Mouse (Mus musculus): ENCODE data around the gene Lsmem1.

Lsmem1 gene

DNA sequence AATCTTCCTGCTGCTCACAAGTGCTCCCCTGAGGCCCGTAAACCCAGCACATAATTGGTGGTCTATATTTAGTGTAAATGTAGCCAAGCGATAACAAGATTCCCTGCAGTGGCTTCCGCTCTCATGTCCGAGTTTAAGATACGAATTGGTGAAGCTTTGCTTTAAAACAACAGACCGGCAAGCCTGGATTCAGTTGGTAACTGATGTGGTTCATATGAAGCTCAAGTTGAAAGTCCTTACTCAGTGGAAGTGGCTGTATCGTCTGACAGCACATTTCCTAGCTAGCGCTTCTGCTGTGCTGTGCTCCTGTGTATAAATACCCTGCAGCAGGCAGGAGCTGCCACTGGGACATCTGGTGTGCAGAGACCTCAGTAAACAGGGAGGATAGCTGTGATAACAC is at the start of gene Lsmem1:
Lsmem1 (minus strand) TSS at position 189 of the 400 bp plus-strand sequence.
- DNase-seq (ENCODE audit: low spot score): no peak

GRCm38 (mm10) chr12:40248454-40249180 is 49.3 kb upstream of the Lsmem1 start, which contains the start of gene Ifrd1:
Ifrd1 (minus strand) TSS chr12:40248504.
- DNase-seq (ENCODE audit: low spot score): no peak

GRCm38 (mm10) chr12:40247976-40248375 is 48.7 kb upstream of the Lsmem1 start:
- DNase-seq (ENCODE audit: low spot score): no peak

DNA sequence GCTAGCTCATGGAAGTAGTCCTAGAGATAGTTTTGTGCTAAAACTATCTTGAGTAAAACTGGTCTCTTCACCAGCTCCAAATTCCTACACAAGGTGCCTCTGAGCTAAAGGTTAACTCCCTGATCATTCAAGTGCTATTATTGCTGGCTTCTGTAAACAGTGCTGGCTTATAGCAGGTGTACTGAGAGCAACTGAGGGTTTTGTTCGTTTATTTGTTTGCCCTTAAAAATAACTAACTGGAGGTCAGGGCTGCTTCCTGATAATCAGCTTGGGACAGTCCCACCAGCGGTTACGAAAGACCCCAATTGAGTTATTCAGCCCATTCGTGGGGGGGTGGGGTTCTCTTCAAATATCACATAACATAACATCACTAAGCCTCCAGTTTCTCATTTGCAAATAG is 48.1 kb upstream of the Lsmem1 start:
- DNase-seq (ENCODE audit: low spot score): no peak

GRCm38 (mm10) chr12:40245434-40245970 is 46.2 kb upstream of the Lsmem1 start:
- no peak for DNase-seq (ENCODE audit: low spot score)

DNA sequence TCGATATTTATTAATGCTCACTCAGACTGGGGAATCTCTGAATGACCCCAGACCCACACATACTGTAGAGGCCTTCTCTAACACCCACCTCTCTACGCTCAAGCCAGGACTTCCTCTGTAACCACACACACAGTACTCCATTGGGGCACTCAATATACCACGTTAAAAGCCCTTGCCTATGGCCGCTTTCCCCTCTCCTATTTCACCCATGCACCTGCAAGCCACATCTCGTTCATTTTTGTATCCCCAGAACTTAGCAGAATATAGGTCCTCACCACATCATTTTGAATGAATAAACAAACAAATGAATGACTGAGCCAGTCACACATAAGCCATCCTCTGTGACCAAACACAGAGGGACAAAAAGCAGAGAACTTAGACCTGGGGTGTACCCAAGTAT is 45.6 kb upstream of the Lsmem1 start:
- DNase-seq (ENCODE audit: low spot score): no peak

DNA sequence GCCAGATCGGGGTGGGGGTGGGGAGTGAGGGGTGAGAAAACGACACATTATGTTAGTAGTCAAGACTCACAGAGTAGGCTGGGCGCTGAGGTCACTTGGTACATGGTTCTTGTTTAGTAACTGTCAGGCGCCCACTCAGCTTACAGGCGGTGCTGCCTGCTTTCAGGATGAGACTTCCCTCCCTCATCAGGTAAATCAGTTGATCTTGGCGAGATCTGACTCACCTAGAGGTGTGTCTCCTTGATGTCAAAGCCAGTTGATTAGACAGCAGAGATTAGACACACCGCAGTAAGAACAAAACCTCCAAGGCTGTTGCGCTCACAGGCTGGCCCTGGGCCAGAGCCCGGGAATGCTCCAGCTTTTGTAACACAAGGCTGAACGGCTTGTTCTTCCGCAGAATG is 44.5 kb upstream of the Lsmem1 start:
- peak; percentile 34 for DNase-seq (ENCODE audit: low spot score)

DNA sequence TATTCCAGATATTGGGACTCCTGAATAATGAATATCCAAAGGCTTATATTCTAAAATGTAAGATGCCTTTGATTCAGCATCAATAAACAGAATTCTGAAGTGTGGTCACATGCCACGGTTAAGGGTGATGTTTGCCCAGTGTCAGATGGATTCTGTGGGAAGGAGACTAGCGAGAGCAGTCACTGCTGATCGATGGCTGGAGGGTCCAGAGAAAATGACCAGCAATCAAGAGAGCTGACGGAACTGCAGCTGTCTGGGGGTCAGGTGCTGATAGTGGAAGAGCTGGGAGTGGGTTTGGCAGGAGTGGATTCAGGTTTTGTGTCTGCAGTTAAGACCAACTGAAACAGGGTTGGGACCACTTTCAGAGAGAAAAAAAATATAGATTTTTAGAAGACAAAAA is 44.0 kb upstream of the Lsmem1 start:
- no peak for DNase-seq (ENCODE audit: low spot score)

- no peak for DNase-seq (ENCODE audit: low spot score)
Measured at GRCm38 (mm10) chr12:40239161-40239560, 39.9 kb upstream of the Lsmem1 start.

- no peak for DNase-seq (ENCODE audit: low spot score)
Measured at GRCm38 (mm10) chr12:40232231-40232630, 32.9 kb upstream of the Lsmem1 start.

GRCm38 (mm10) chr12:40231632-40232031 is 32.3 kb upstream of the Lsmem1 start:
- no peak for DNase-seq (ENCODE audit: low spot score)

DNA sequence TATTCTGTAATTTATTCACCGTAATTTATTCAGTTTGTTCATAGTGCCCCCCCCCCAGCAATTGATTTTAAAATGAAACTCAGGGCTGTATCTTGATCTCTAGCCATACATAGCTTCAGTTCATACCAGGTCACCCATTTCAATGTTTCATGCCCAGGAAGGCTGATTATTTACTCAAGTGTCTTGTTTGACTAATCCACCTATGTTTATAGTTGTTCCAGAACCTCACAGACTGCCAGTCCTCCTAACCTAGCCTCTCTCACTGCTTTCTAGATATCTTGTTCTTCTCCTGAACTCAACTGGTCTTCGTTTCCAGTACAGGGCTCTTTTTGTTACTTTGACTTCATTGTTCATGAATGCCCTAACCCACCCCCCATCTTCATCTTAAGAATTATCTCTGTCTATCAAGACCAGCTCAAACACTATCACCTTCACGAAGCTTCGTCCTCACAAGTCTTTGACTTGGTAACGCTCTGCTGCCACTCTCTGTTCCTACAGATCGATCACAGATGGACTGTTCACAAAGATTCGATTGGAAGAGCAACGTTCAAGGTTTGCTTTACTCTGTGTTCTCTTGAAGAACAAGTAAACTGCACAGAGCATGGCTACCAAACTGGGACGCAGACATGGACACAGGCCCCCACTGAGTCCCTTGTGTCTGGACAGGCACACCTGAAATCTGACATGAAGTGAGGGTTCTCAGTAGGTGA is 25.0 kb upstream of the Lsmem1 start:
- DNase-seq (ENCODE audit: low spot score): no peak

GRCm38 (mm10) chr12:40223676-40224075 is 24.4 kb upstream of the Lsmem1 start:
- no peak for DNase-seq (ENCODE audit: low spot score)

GRCm38 (mm10) chr12:40223082-40223619 is 23.9 kb upstream of the Lsmem1 start:
- DNase-seq (ENCODE audit: low spot score): peak; percentile 98

GRCm38 (mm10) chr12:40222251-40223081 is 23.2 kb upstream of the Lsmem1 start:
- peak; percentile 84 for DNase-seq (ENCODE audit: low spot score)

- DNase-seq (ENCODE audit: low spot score): no peak
Measured at GRCm38 (mm10) chr12:40221611-40222010, 22.3 kb upstream of the Lsmem1 start.

DNA sequence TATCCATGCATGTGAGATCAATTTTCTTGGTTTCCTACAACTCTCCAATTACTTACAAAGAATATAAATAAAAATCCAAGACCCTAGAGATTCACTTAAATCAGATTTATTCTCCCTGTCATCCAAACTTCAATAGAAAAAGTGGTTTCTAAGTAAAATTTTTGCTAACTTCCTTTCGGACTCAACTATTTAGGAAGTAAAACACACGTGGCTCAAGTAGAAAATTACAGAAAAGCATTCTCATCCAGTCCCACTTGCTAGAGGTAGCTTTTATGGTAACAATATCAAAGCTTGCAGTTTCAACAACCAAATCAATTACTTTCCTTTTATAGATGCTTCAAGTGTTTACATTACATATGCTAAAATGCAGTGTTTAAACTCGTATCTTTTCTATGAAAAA is 21.6 kb upstream of the Lsmem1 start:
- no peak for DNase-seq (ENCODE audit: low spot score)

GRCm38 (mm10) chr12:40220001-40220570 is 20.8 kb upstream of the Lsmem1 start:
- no peak for DNase-seq (ENCODE audit: low spot score)

DNA sequence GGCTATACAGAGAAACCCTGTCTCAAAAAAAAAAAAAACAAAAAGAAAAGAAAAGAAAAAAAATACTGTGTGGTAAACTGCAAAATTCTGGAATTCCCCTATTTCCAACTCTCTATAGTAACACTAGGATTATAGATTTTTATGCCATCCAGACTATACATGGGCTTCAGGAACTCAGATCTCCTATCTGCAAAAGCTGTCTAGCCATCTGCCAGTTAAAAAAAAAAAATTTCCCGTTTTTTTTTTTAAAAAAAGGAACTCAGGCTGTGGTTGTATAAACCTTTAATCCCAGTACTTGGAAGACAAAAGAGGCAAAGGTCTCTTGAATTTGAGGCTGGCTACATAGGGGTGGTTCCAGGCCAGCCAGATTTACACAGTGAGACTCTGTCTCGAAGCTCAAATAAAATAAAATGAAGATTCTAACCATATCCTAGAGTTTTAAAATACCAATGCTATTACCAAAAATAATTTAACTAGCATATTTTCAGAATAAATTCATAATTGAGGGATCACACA is 19.2 kb upstream of the Lsmem1 start:
- no peak for DNase-seq (ENCODE audit: low spot score)

- DNase-seq (ENCODE audit: low spot score): no peak
Measured at GRCm38 (mm10) chr12:40217776-40218175, 18.5 kb upstream of the Lsmem1 start.

Data from urinary bladder, postnatal 25 days (tissue).